Mouse (Mus musculus) limb, embryonic 12.5 days (tissue): ENCODE results near the gene Mrpl10. TPM values are rescaled to one million over a fixed set of nuclear protein-coding genes. Genes with fewer than 3 reads are reported as not detected.
A peak's percentile ranks its signal among the peaks of the same experiment; 100 is the strongest.

Source experiments
- ATAC-seq: fragments of 200-750 bp; cut with Nextera tagmentation; 2 replicates; pipeline ENCODE4 v1.8.0; 2017; ENCODE audit warnings: low read depth, moderate TSS enrichment; ENCODE audit not compliant: insufficient number of reproducible peaks, insufficient read depth, low FRiP score, low TSS enrichment
- H3K27ac ChIP-seq: fragments of 300-500 bp; sonication (generic); 2 replicates; pipeline ENCODE4 v1.5.1; 2016; ENCODE audit warnings: mild to moderate bottlenecking, moderate library complexity
- H3K27me3 ChIP-seq: fragments of 300-500 bp; sonication (generic); 2 replicates; pipeline ENCODE4 v1.6.1; 2016; ENCODE audit warnings: mild to moderate bottlenecking, moderate library complexity
- H3K36me3 ChIP-seq: fragments of 300-500 bp; sonication (generic); 2 replicates; pipeline ENCODE4 v1.6.1; 2016; ENCODE audit warnings: mild to moderate bottlenecking, moderate library complexity
- H3K4me1 ChIP-seq: fragments of 300-500 bp; sonication (generic); replicated peaks from 2 replicates; pipeline ENCODE4 v1.6.1; 2016
- H3K4me2 ChIP-seq: fragments of 300-500 bp; sonication (generic); 2 replicates; pipeline ENCODE4 v1.6.1; 2016; ENCODE audit warnings: mild to moderate bottlenecking, moderate library complexity
- H3K4me3 ChIP-seq: fragments of 300-500 bp; sonication (generic); replicated peaks from 2 replicates; pipeline ENCODE4 v1.5.1; 2016; ENCODE audit warnings: mild to moderate bottlenecking
- H3K9ac ChIP-seq: fragments of 300-500 bp; sonication (generic); replicated peaks from 2 replicates; pipeline ENCODE4 v1.6.1; 2016; ENCODE audit warnings: mild to moderate bottlenecking, moderate library complexity
- H3K9me3 ChIP-seq: fragments of 300-500 bp; sonication (generic); 2 replicates; pipeline ENCODE4 v1.6.1; 2016; ENCODE audit warnings: mild to moderate bottlenecking, moderate library complexity
- WGBS: fragments of 180-500 bp; shearing (Covaris S2); methylation state at CpG from one replicate; pipeline ENCODE4 v1.1.7; 2016; 5-methylcytosine and 5-hydroxymethylcytosine counted together
- polyA plus RNA-seq: library from polyadenylated mRNA; unstranded; fragments of >200 nt; fragmentation: Nextera tagmentation; extraction: Ambion mirVana; gene quantifications from 2 replicates; pipeline ENCODE4 v1.2.1, GENCODE M21; 2016

Mrpl10 gene
- polyA plus RNA-seq, 1 experiment from 2014 or later = 80.5 TPM

- H3K27ac ChIP-seq = 0 out of 2 replicates have a peak within 1 kb of the TSS, but pooled peaks have one; percentile 42
- no peaks in the 10 kb centered on the region for H3K27me3 ChIP-seq
- H3K9me3 ChIP-seq = no peaks in the 10 kb centered on the region
- H3K4me1 ChIP-seq = peaks cover 20% of the 10 kb centered on the region
- peaks cover 54% of the 10 kb centered on the region for H3K36me3 ChIP-seq
- H3K9ac ChIP-seq = peak within 1 kb of the TSS; percentile 86
- peak; percentile 53; the same call in 1 of the 2 replicates for ATAC-seq
- WGBS = 7% methylated on average over 18 of the region's 18 CpGs
- H3K4me2 ChIP-seq = peak within 1 kb of the TSS; percentile 94
- peak within 1 kb of the TSS; percentile 70 for H3K4me3 ChIP-seq
These were observed 9.0 kb downstream of the Mrpl10 start, which contains the start of gene Osbpl7 for GRCm38 (mm10) chr11:97050216-97050943. Gene Osbpl7 (plus strand): TSS chr11:97050628.

GRCm38 (mm10) chr11:97050944-97051586 is 9.7 kb downstream of the Mrpl10 start:
- Histone ChIP-seq H3K36me3 (peaks cover 54% of the 10 kb centered on the region), H3K9ac (peak overlapping the region; percentile 86), H3K27ac (0 out of 2 replicates have a peak overlapping the region, but pooled peaks have one; percentile 42), H3K9me3 (no peaks in the 10 kb centered on the region), H3K27me3 (no peaks in the 10 kb centered on the region), H3K4me1 (peaks cover 20% of the 10 kb centered on the region), H3K4me3 (peak overlapping the region; percentile 70), H3K4me2 (peak overlapping the region; percentile 94)
- ATAC-seq = no peak
- 29% methylated on average over 13 of the region's 13 CpGs for WGBS

GRCm38 (mm10) chr11:97052219-97052646 is 10.9 kb downstream of the Mrpl10 start:
- peak overlapping the region; percentile 94 for H3K4me2 ChIP-seq
- H3K4me1 ChIP-seq = peaks cover 20% of the 10 kb centered on the region
- no peaks in the 10 kb centered on the region for H3K27me3 ChIP-seq
- H3K9me3 ChIP-seq = no peaks in the 10 kb centered on the region
- H3K36me3 ChIP-seq = peaks cover 59% of the 10 kb centered on the region
- H3K4me3 ChIP-seq = 0 out of 2 replicates have a peak overlapping the region, but pooled peaks have one; percentile 70
- ATAC-seq = no peak
- H3K9ac ChIP-seq = peak overlapping the region; percentile 86; the same call in 1 of the 2 replicates
- WGBS = 23% methylated on average over 11 of the region's 11 CpGs
- H3K27ac ChIP-seq = no peak overlapping the region

GRCm38 (mm10) chr11:97063274-97063920 is 22.0 kb downstream of the Mrpl10 start:
- no peak overlapping the region for H3K4me3 ChIP-seq
- no peak overlapping the region for H3K27ac ChIP-seq
- no peak for ATAC-seq
- H3K9ac ChIP-seq = no peak overlapping the region; the same call in 1 of the 2 replicates
- no peaks in the 10 kb centered on the region for H3K9me3 ChIP-seq
- WGBS = 74% methylated on average over 9 of the region's 9 CpGs
- no peaks in the 10 kb centered on the region for H3K27me3 ChIP-seq
- no peaks in the 10 kb centered on the region for H3K4me1 ChIP-seq
- peaks cover 55% of the 10 kb centered on the region for H3K36me3 ChIP-seq
- H3K4me2 ChIP-seq = no peak overlapping the region

GRCm38 (mm10) chr11:97063921-97064295 is 22.5 kb downstream of the Mrpl10 start:
- ATAC-seq = no peak
- H3K27me3 ChIP-seq = no peaks in the 10 kb centered on the region
- 86% methylated on average over 3 of the region's 3 CpGs for WGBS
- H3K4me3 ChIP-seq = no peak overlapping the region
- H3K27ac ChIP-seq = no peak overlapping the region
- peaks cover 58% of the 10 kb centered on the region for H3K36me3 ChIP-seq
- no peaks in the 10 kb centered on the region for H3K9me3 ChIP-seq
- no peak overlapping the region for H3K4me2 ChIP-seq
- H3K9ac ChIP-seq = no peak overlapping the region; the same call in 1 of the 2 replicates
- no peaks in the 10 kb centered on the region for H3K4me1 ChIP-seq

- Histone ChIP-seq H3K4me1 (no peaks in the 10 kb centered on the region), H3K27ac (no peak overlapping the region), H3K4me2 (no peak overlapping the region), H3K36me3 (peaks cover 43% of the 10 kb centered on the region), H3K9me3 (no peaks in the 10 kb centered on the region), H3K9ac (no peak overlapping the region), H3K27me3 (no peaks in the 10 kb centered on the region), H3K4me3 (no peak overlapping the region)
- WGBS = 82% methylated on average over 12 of the region's 12 CpGs
- no peak for ATAC-seq
These were observed 24.4 kb downstream of the Mrpl10 start for GRCm38 (mm10) chr11:97065538-97066295.

- Histone ChIP-seq H3K27me3 (no peaks in the 10 kb centered on the region), H3K9ac (no peak overlapping the region), H3K4me1 (no peaks in the 10 kb centered on the region), H3K4me2 (no peak overlapping the region), H3K27ac (no peak overlapping the region), H3K36me3 (peaks cover 33% of the 10 kb centered on the region), H3K9me3 (no peaks in the 10 kb centered on the region), H3K4me3 (no peak overlapping the region)
- 42% methylated on average over 22 of the region's 22 CpGs for WGBS
- no peak for ATAC-seq
These were observed 25.4 kb downstream of the Mrpl10 start for GRCm38 (mm10) chr11:97066656-97067360.

- H3K27me3 ChIP-seq = no peaks in the 10 kb centered on the region
- no peaks in the 10 kb centered on the region for H3K9me3 ChIP-seq
- no peak overlapping the region for H3K4me2 ChIP-seq
- no peak overlapping the region for H3K4me3 ChIP-seq
- H3K36me3 ChIP-seq = peaks cover 30% of the 10 kb centered on the region
- 60% methylated on average over 1 of the region's 1 CpGs for WGBS
- no peak overlapping the region for H3K27ac ChIP-seq
- H3K4me1 ChIP-seq = no peaks in the 10 kb centered on the region
- H3K9ac ChIP-seq = no peak overlapping the region
- ATAC-seq = no peak
These were observed 28.0 kb downstream of the Mrpl10 start for GRCm38 (mm10) chr11:97069333-97069732.

- WGBS = 87% methylated on average over 2 of the region's 2 CpGs
- no peaks in the 10 kb centered on the region for H3K4me1 ChIP-seq
- no peak for ATAC-seq
These were observed 28.4 kb downstream of the Mrpl10 start for GRCm38 (mm10) chr11:97069770-97070169.

GRCm38 (mm10) chr11:97071129-97071528 is 29.8 kb downstream of the Mrpl10 start:
- H3K36me3 ChIP-seq = peaks cover 20% of the 10 kb centered on the region
- H3K27ac ChIP-seq = no peak overlapping the region
- 69% methylated on average over 1 of the region's 1 CpGs for WGBS
- no peak overlapping the region for H3K4me2 ChIP-seq
- H3K9ac ChIP-seq = no peak overlapping the region
- no peaks in the 10 kb centered on the region for H3K4me1 ChIP-seq
- no peak for ATAC-seq
- H3K4me3 ChIP-seq = no peak overlapping the region
- H3K27me3 ChIP-seq = no peaks in the 10 kb centered on the region
- H3K9me3 ChIP-seq = no peaks in the 10 kb centered on the region

More at GRCm38 (mm10) chr11:97069770-97070169, 28.4 kb downstream of the Mrpl10 start:
- H3K9me3 ChIP-seq = no peaks in the 10 kb centered on the region
- H3K27ac ChIP-seq = no peak overlapping the region
- H3K36me3 ChIP-seq = peaks cover 29% of the 10 kb centered on the region
- no peaks in the 10 kb centered on the region for H3K27me3 ChIP-seq
- H3K4me2 ChIP-seq = no peak overlapping the region
- no peak overlapping the region for H3K9ac ChIP-seq
- no peak overlapping the region for H3K4me3 ChIP-seq
